Mouse (Mus musculus) embryonic fibroblast, embryonic 13.5 days (primary cell): ENCODE measurements around the gene Galnt6.
A peak's percentile ranks its signal among the peaks of the same experiment; 100 is the strongest.

Experiments
- CTCF ChIP-seq: IDR thresholded peaks from 2 replicates; pipeline ENCODE4 v1.5.1; 2011; ENCODE audit warnings: mild to moderate bottlenecking, control low read depth, low read length, moderate library complexity, borderline replicate concordance; ENCODE audit not compliant: insufficient read depth
- POLR2A ChIP-seq: IDR thresholded peaks from 2 replicates; pipeline ENCODE4 v1.6.1; 2011; ENCODE audit warnings: low read depth, mild to moderate bottlenecking, control low read depth, low read length, moderate library complexity

DNA sequence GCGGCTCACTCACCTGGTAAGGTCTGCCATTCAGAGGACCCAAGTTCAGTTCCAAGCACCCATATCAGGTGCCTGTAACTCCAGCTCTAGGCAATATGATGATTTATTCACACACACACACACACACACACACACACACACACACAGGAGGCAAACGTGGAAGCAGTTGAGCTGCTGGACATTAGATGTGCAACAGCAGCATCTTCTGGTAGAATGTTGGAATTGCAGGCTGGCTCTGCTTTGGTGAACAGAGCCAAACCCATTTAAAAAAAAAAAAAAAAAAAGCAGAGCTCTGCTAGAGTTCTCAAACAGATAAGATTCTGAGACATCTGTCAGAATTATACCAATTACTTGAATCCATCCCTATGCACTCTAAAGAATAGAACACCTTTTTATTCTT is 46.1 kb downstream of the Galnt6 start:
- TF ChIP-seq POLR2A (no peak), CTCF (peak; percentile 83; the same call in 1 of the 2 replicates)
